Mouse (Mus musculus): ENCODE data around the gene Emilin1.

Emilin1 gene

GRCm38 (mm10) chr5:30925217-30925616 is 12.0 kb downstream of the Emilin1 start:
- no peak for DNase-seq (ENCODE audit: low spot score in 2 of 2)

GRCm38 (mm10) chr5:30926073-30926472 is 12.9 kb downstream of the Emilin1 start:
- DNase-seq (ENCODE audit: low spot score in 2 of 2): no peak

DNA sequence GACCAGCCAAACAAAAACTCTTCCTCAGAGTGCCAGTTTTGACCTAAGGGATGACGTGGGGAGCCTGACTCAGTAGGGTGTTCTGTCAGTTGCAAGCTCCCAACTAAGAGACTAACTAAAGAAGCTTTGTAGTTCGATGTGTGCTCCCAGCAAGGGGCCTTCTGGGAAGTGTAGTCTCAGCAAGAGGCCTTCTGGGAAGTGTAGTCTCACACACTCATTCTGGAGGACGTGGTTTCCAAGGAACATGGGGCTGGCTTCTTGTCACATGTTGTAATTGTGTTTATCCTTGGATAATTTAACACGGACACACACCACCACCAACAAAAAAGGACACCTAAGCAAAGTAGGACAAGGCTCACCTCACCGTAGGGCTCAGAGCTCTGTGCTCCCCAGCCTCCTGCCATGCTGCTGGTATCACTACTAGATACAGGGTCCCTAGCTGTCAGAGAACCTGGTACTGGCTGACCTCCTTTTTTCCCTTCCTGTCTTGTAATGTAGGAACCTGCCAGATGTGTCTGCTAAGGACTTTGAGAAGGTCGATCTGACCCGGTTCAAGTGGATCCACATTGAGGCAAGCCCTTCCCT is 14.8 kb downstream of the Emilin1 start:
- no peak for DNase-seq (ENCODE audit: low spot score in 2 of 2)

DNA sequence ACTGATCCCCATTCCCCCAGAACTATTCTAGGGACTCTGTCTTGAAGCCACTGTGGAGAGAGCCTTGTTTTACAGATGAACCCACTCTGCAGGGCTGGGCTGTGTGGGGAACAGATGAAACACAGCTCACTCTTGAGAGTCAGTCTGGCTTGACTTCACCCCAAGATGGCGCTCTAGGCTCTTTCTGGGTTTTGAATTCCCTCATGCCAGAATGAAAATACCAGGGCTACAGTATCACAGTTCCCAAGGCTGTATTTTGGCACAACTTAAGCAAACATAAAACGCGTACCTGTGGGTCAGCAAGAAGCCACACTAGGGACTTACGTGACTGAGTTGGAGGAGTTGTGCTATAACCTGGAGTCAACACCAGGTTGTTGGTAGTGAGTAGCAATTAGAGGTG is 16.9 kb downstream of the Emilin1 start:
- DNase-seq (ENCODE audit: low spot score in 2 of 2): peak; percentile 60 to 65

- no peak for DNase-seq (ENCODE audit: low spot score in 2 of 2)
Observed at GRCm38 (mm10) chr5:30930846-30931245, 17.6 kb downstream of the Emilin1 start.

DNA sequence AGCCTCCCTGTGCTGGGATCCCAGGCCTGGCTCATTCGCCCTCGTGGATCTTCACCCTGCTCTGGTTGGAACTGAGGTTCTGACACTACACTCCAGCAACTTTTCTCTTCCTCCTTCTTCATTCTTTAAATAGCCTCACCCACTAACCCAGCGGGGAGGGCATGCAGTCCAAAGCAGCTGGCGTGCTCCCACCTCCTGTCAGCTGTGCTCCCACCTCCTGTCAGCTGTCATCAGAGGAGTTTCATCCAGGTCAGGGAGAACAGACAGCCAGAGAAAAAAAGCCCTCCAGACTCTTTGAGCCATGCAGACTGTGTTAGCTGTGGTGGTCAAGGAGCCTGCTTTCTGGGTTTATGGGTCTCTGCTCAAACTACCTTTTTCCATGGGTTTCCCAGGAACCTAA is 18.2 kb downstream of the Emilin1 start:
- no peak for DNase-seq (ENCODE audit: low spot score in 2 of 2)

- no peak for DNase-seq (ENCODE audit: low spot score in 2 of 2)
Observed at GRCm38 (mm10) chr5:30933705-30934104, 20.5 kb downstream of the Emilin1 start.

- no peak for DNase-seq (ENCODE audit: low spot score in 2 of 2)
Observed at GRCm38 (mm10) chr5:30934725-30935461, 21.7 kb downstream of the Emilin1 start.

DNA sequence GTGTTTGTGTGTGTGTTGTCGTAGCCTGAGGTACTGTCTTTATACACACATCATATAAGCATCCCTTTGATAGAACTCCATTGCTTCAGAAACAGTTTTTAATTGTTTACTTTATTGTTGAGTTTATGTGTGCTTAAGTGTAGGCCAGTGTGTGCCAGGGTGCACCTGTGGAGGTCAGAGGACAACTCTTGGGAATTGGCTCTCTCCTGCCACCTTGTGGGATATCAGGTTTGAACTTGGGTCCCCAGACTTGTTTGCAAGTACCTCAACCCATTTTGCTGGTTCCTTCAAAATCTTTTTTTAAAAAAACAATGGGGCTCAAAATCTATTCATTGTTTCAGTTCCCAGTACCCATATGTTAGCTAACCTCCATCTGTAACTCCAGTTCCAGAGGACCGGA is 29.8 kb downstream of the Emilin1 start:
- no peak for DNase-seq (ENCODE audit: low spot score in 2 of 2)

DNA sequence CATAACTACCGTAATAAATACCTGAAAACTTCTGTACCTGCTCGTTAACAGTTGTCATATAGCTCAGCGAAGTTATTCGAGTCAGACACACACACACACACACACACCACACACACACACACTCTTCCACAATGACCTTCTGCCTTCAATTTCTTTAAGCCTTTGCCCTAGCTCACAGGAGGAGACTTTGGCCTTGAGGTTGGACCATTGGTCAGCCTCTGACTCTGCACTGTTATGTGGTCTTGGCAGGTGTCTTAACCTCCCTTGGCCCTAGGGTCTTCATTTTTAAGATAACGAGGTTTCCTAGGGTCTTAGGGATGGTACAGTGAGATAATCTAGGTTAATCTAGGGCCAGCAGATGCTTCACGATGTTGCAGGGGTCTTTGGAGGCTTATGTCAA is 31.1 kb downstream of the Emilin1 start:
- DNase-seq (ENCODE audit: low spot score in 2 of 2): no peak

- peak; percentile 52 to 66 for DNase-seq (ENCODE audit: low spot score in 2 of 2)
Observed at GRCm38 (mm10) chr5:30944956-30945781, 32.0 kb downstream of the Emilin1 start, which contains the start of gene Cgref1. Cgref1 (minus strand) TSS chr5:30945591.

GRCm38 (mm10) chr5:30948620-30949019 is 35.4 kb downstream of the Emilin1 start:
- no peak for DNase-seq (ENCODE audit: low spot score in 2 of 2)

- peak; percentile 82 to 93 for DNase-seq (ENCODE audit: low spot score in 2 of 2)
Observed at GRCm38 (mm10) chr5:30949654-30950326, 36.6 kb downstream of the Emilin1 start.

GRCm38 (mm10) chr5:30950451-30950850 is 37.2 kb downstream of the Emilin1 start:
- no peak for DNase-seq (ENCODE audit: low spot score in 2 of 2)

- DNase-seq (ENCODE audit: low spot score in 2 of 2): no peak
Observed at GRCm38 (mm10) chr5:30950922-30951321, 37.7 kb downstream of the Emilin1 start.

DNA sequence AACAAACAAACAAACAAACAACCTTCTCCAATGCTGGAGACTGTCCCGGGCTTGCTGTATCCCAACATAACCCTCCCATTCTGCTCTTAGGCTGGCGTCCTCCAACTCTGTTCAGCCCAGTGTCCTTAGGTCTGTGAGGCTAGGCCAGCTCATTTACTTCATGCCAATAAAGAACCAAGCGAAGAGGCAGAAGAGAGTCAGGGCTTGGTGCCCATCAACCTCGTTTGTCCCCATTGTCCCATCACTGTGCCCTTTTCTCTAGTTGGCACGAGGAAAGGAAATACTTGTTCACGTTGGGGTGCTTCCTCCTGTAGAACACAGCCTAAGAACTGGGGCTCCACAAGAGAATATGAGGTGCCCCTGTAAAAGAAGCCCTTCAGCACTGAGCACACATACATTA is 38.5 kb downstream of the Emilin1 start:
- no peak for DNase-seq (ENCODE audit: low spot score in 2 of 2)

GRCm38 (mm10) chr5:30952551-30952950 is 39.3 kb downstream of the Emilin1 start:
- no peak for DNase-seq (ENCODE audit: low spot score in 2 of 2)

- DNase-seq (ENCODE audit: low spot score in 2 of 2): no peak
Observed at GRCm38 (mm10) chr5:30954065-30954464, 40.9 kb downstream of the Emilin1 start.

GRCm38 (mm10) chr5:30954556-30954955 is 41.4 kb downstream of the Emilin1 start:
- no peak for DNase-seq (ENCODE audit: low spot score in 2 of 2)

DNA sequence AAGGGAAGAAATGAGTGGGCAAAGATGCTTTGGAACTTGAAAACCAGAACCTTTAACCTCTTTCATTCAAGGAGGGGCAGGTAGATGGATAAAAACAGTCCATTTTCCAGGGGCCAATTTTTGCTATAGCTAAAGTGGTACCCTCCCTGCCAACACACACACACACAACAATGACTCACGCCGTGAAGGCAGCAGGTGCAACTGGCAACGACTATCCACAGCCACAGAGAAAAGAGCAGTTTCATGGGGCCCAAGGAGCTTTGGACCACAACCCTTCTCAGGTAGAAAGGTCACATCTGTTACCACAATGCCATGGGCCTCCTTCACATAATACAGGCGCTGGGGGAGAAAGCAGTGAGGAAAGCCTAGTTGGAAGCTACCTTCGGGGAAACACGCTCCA is 42.5 kb downstream of the Emilin1 start:
- DNase-seq (ENCODE audit: low spot score in 2 of 2): no peak

- DNase-seq (ENCODE audit: low spot score in 2 of 2): no peak
Observed at GRCm38 (mm10) chr5:30957891-30958290, 44.7 kb downstream of the Emilin1 start.

Data from urinary bladder, postnatal 36 days (tissue).